Mouse (Mus musculus): ENCODE data around the gene Phf11b.

- TF ChIP-seq POLR2A (IDR thresholded peaks at IDR 0.05; ENCODE audit: insufficient read length, low read depth) = no peak
- TF ChIP-seq MYOG (IDR thresholded peaks at IDR 0.05; ENCODE audit: control insufficient read depth in 1 of 3, insufficient read depth in 1 of 3, insufficient read length in 2 of 3, low read depth in 2 of 3) = no peak
- no peak for TF ChIP-seq USF1 (IDR thresholded peaks at IDR 0.05; ENCODE audit: low read depth)
- no peak for TF ChIP-seq E2F4 (IDR thresholded peaks at IDR 0.05; ENCODE audit: insufficient read depth)
- no peak for TF ChIP-seq TCF12 (IDR thresholded peaks at IDR 0.05; ENCODE audit: insufficient read depth, poor library complexity, severe bottlenecking)
- no peak for TF ChIP-seq CEBPB (IDR thresholded peaks at IDR 0.05; ENCODE audit: insufficient read depth, poor library complexity, severe bottlenecking)
- no peak for TF ChIP-seq TCF3 (IDR thresholded peaks at IDR 0.05; ENCODE audit: insufficient read length, low read depth)
These were observed 24.1 kb upstream of the Phf11b start, which contains the start of gene Phf11d for GRCm38 (mm10) chr14:59365244-59365644.
